Mouse (Mus musculus): ENCODE measurements around the gene Rhog. TPM values are rescaled to one million over a fixed set of nuclear protein-coding genes. Genes with fewer than 3 reads are reported as not detected.
"Not testable (repeated sequence)": the region's sequence is repeated elsewhere in the genome, so short reads cannot be mapped to it uniquely, and the experiment has no call there.

The Rhog gene
- polyA plus RNA-seq, 1 experiment from 2014 or later = 59.5 TPM

DNA sequence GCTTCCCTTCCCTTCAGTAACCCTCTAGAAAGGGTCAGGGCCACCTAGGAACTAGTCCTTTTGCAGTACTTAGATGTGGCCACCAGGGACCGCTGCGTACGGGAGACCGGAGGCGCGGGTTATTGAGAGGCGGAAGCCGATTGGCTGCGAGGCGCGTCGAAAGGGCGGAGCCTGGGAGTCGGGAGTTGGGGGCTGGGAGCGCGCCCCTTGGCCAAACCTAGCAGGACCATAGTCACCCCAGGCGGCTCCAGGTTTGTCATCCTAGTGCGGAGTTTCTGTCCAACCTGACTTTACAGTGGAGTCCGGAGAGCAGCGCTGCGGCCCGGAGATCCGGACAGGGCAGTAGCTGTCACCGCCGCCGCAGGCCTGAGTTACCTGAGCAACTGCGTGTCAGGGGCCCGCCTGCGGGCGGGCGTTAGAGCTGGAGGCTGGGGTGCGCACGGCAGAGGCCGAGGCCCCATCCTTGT, 11.3 kb upstream of the Rhog start:
- ATAC-seq (ENCODE audit: insufficient number of reproducible peaks, insufficient read depth, low FRiP score, low TSS enrichment, low read depth) = peak; percentile 85
- H3K27ac ChIP-seq = peak overlapping the region; percentile 44
- under 1% methylated on average over 34 of the region's 34 CpGs for WGBS
- H3K9ac ChIP-seq = peak overlapping the region; percentile 81
- H3K4me2 ChIP-seq = peak overlapping the region; percentile 89
- no peaks in the 10 kb centered on the region for H3K36me3 ChIP-seq
- H3K4me3 ChIP-seq = peak overlapping the region; percentile 84
- H3K9me3 ChIP-seq = no peaks in the 10 kb centered on the region
- peaks cover 19% of the 10 kb centered on the region; the same call in 1 of the 2 replicates for H3K4me1 ChIP-seq
- no peaks in the 10 kb centered on the region for H3K27me3 ChIP-seq

DNA sequence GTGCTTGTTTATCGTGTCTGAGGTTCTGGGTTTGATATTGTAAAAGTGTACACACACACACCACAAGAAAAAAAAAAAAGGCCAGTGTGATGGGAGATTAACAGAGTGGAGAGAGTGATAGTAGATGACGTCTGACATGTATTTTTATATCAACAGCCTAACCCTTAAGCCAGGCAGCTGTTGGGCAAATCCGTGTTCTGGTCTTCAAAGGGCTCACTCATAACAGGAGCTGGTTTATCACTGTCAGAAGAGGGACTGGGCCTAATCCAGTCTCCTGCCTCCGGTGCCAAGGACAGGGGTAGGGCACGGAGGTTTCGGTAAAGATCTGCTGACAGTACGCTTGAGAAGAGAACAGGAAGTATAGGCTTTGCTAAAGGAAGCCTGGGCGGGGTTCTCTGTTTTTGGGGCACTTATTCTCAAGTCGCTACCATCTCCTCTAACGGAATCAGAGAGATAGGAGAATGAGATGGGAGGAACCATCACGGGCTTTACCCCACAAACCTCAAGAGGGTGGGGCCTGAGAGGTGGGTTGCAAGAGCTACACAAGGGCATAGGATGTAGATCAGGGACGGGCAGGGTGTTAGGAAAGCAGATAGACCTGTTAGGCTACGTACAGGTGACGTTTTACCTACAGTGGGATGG, 10.7 kb upstream of the Rhog start:
- 49% methylated on average over 14 of the region's 14 CpGs for WGBS
- H3K4me1 ChIP-seq = peaks cover 19% of the 10 kb centered on the region; the same call in 1 of the 2 replicates
- peak overlapping the region; percentile 84 for H3K4me3 ChIP-seq
- no peaks in the 10 kb centered on the region for H3K9me3 ChIP-seq
- peak overlapping the region; percentile 89; the same call in 1 of the 2 replicates for H3K4me2 ChIP-seq
- 0 out of 2 replicates have a peak overlapping the region, but pooled peaks have one; percentile 44 for H3K27ac ChIP-seq
- no peak for ATAC-seq (ENCODE audit: insufficient number of reproducible peaks, insufficient read depth, low FRiP score, low TSS enrichment, low read depth)
- H3K27me3 ChIP-seq = no peaks in the 10 kb centered on the region
- H3K36me3 ChIP-seq = no peaks in the 10 kb centered on the region
- no peak overlapping the region for H3K9ac ChIP-seq

DNA sequence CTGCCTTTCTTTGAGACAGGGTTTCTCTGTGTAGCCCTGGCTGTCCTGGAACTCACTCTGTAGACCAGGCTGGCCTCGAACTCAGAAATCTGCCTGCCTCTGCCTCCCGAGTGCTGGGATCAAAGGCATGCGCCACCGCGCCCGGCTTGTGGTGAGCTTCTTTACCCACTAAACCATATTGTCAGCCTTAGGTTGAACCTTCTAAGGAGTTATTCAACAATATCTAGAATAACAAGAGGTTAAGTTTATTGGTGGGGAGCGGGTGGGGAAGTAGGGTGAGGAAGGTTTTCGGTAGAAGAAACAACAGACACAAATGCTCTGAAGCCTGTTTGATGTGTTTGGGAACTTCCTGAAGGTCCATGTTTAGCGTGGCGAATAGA, 10.2 kb upstream of the Rhog start:
- H3K9me3 ChIP-seq; H3K36me3 ChIP-seq; H3K27ac ChIP-seq; ATAC-seq (ENCODE audit: insufficient number of reproducible peaks, insufficient read depth, low FRiP score, low TSS enrichment, low read depth); H3K9ac ChIP-seq; H3K4me2 ChIP-seq; H3K27me3 ChIP-seq; H3K4me3 ChIP-seq: not testable (repeated sequence)
- peaks cover 19% of the 10 kb centered on the region; the same call in 1 of the 2 replicates for H3K4me1 ChIP-seq
- 91% methylated on average over 10 of the region's 10 CpGs for WGBS

DNA sequence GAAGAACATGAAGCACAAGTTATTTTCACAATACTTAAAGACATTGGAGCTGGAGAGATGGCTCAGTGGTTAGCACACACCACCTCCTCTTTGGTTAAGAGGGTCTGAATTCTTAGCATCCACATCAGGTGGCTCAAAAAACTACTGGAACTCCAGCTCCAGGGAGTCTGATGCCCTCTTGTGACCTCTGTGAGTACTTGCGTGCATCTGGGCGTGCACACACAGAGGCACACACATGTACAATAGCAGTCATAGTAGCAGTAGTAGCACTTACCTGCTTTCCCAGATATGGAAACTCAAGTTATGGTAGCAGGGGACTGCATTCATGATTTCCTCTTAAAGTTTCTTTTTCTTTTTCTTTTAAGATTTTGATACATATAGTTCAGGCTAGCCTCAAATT, 7.2 kb upstream of the Rhog start:
- no peak overlapping the region for H3K27ac ChIP-seq
- H3K9ac ChIP-seq = no peak overlapping the region
- 0 out of 2 replicates have a peak, but pooled peaks cover 4% of the 10 kb centered on the region for H3K4me1 ChIP-seq
- no peaks in the 10 kb centered on the region for H3K36me3 ChIP-seq
- H3K27me3 ChIP-seq = no peaks in the 10 kb centered on the region
- 92% methylated on average over 2 of the region's 2 CpGs for WGBS
- H3K4me2 ChIP-seq = no peak overlapping the region
- H3K4me3 ChIP-seq = no peak overlapping the region
- ATAC-seq (ENCODE audit: insufficient number of reproducible peaks, insufficient read depth, low FRiP score, low TSS enrichment, low read depth) = no peak
- no peaks in the 10 kb centered on the region for H3K9me3 ChIP-seq

DNA sequence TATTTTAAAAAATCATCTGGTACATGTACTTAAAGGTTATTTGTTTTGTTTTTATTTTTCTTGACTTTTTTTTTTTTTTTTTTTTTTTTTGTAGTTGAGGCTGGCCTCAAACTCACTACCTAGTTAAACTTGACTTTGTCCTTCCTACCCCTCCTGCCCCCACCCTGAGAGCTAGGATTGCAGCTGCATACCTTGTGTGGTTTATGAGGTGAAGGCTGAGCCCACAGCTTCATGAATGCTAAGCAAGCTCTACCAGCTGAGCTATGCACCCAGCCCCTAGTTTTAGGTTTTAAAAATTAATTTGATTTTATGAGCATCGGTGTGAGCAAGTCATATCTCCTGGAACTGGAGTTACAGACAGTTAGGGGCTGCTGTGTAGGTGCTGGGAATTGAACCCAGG, 4.7 kb upstream of the Rhog start:
- Histone ChIP-seq H3K36me3 (no peaks in the 10 kb centered on the region), H3K9me3 (no peaks in the 10 kb centered on the region), H3K27ac (no peak overlapping the region), H3K4me3 (no peak overlapping the region), H3K9ac (no peak overlapping the region), H3K27me3 (no peaks in the 10 kb centered on the region), H3K4me1 (no peaks in the 10 kb centered on the region), H3K4me2 (no peak overlapping the region)
- WGBS = 79% methylated on average over 1 of the region's 1 CpGs
- ATAC-seq (ENCODE audit: insufficient number of reproducible peaks, insufficient read depth, low FRiP score, low TSS enrichment, low read depth) = no peak

DNA sequence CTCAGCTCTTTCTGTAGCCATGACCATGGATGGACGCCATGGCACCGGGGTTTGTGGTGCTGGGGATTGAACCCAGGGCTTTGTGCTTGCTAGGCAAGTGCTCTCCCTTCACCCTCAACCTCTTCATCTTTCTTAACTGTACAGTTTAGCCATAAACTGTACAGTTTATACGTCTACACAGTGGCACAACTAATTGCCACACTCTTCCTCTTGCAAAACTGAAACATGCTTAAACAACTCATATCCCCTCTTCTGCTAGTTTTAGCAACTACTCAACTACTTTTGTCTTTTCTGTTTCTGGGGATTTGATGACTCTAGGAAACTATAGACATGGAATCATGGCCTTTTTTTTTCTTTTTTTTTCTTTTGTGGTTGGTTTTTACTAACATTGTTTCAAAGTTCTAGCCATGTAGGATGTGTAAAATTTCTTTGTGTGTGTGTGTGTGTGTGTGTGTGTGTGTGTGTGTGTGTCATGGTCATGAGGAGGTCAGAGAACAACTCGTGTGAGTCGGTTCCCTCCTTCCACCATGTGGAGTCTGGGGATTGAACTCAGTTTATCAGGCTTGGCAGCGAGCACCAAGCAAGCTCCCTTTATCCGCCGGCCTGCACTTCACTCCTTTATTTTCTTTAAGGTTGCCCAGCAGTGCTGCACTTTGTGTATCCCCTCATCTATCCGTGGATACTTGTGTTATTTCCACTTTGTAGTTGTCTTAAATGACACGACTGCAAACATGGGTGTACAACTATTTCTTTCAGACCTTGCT, 4.0 kb upstream of the Rhog start:
- no peaks in the 10 kb centered on the region for H3K36me3 ChIP-seq
- H3K9me3 ChIP-seq = no peaks in the 10 kb centered on the region
- no peak overlapping the region for H3K27ac ChIP-seq
- no peaks in the 10 kb centered on the region for H3K27me3 ChIP-seq
- no peak overlapping the region for H3K4me2 ChIP-seq
- WGBS = 83% methylated on average over 10 of the region's 10 CpGs
- H3K4me3 ChIP-seq = no peak overlapping the region
- H3K9ac ChIP-seq = no peak overlapping the region
- no peak for ATAC-seq (ENCODE audit: insufficient number of reproducible peaks, insufficient read depth, low FRiP score, low TSS enrichment, low read depth)
- no peaks in the 10 kb centered on the region for H3K4me1 ChIP-seq

DNA sequence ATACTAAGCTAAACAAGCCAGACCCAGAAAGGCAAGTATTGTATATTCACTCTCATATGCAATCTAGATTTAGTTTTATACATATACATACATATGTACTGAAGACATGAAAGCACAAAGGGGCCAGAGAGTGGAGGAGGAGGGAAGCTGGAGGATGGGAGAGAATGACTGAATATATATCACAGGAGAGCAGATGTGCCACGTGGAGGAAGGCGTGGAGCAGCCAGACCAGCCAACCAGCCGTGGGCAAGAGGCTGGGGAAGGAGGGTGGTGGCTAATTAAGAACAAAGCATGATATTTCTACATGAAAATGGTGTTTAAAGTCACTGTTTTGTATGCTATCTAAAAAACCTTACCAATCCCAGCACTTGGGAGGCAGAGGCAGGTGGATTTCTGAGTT, 2.9 kb upstream of the Rhog start:
- no peaks in the 10 kb centered on the region for H3K36me3 ChIP-seq
- H3K4me2 ChIP-seq = no peak overlapping the region
- H3K27me3 ChIP-seq = no peaks in the 10 kb centered on the region
- no peaks in the 10 kb centered on the region for H3K4me1 ChIP-seq
- H3K9ac ChIP-seq = no peak overlapping the region
- no peak overlapping the region for H3K4me3 ChIP-seq
- 70% methylated on average over 3 of the region's 3 CpGs for WGBS
- ATAC-seq (ENCODE audit: insufficient number of reproducible peaks, insufficient read depth, low FRiP score, low TSS enrichment, low read depth) = no peak
- H3K27ac ChIP-seq = no peak overlapping the region
- no peaks in the 10 kb centered on the region for H3K9me3 ChIP-seq

DNA sequence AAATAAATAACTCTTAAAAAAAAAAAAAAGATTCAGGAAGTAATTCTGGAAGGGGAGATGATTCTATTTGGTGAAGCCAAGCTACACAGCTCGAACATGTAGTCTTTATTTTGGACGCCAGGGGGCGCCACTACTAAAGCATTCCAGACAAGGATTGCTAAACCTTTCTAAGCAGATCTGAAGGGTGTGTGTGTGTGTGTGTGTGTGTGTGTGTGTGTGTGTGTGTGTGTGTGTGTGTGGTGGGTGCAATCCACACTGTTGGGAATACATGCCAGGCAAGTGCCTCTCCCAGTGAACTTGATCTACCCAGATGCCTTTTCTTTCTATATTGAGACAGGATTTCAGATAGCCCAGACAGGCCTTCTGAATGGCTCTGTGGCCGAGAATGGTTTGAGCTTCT, 2.3 kb upstream of the Rhog start:
- Histone ChIP-seq H3K27me3 (no peaks in the 10 kb centered on the region), H3K27ac (no peak overlapping the region), H3K4me1 (no peaks in the 10 kb centered on the region), H3K9ac (no peak overlapping the region), H3K9me3 (no peaks in the 10 kb centered on the region), H3K4me2 (no peak overlapping the region), H3K4me3 (no peak overlapping the region), H3K36me3 (no peaks in the 10 kb centered on the region)
- no peak for ATAC-seq (ENCODE audit: insufficient number of reproducible peaks, insufficient read depth, low FRiP score, low TSS enrichment, low read depth)
- WGBS = 19% methylated on average over 4 of the region's 4 CpGs

DNA sequence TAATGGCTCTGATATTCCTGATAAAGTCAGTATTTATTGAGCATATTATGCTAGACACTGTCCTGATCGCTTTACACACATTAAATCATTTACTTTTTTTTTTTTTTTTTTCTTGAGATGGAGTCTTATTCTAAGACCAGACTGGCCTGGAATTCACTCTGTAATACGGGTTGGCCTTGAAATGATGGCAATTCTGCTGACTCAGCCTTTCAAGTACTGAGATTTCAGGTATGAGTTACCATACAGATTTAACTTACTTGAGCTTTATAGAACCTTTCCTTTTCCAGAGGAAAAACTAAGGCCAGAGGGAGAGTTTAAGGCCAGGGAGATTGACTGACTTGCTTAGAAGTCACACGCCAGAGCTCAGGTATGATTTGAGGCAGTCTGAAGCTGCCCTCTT, 782 bp upstream of the Rhog start:
- no peaks in the 10 kb centered on the region for H3K4me1 ChIP-seq
- no peak overlapping the region for H3K27ac ChIP-seq
- H3K4me3 ChIP-seq = no peak overlapping the region
- no peak overlapping the region for H3K4me2 ChIP-seq
- no peaks in the 10 kb centered on the region for H3K27me3 ChIP-seq
- no peak overlapping the region for H3K9ac ChIP-seq
- ATAC-seq (ENCODE audit: insufficient number of reproducible peaks, insufficient read depth, low FRiP score, low TSS enrichment, low read depth) = no peak
- no peaks in the 10 kb centered on the region for H3K9me3 ChIP-seq
- no peaks in the 10 kb centered on the region for H3K36me3 ChIP-seq
- WGBS = 79% methylated on average over 3 of the region's 3 CpGs

DNA sequence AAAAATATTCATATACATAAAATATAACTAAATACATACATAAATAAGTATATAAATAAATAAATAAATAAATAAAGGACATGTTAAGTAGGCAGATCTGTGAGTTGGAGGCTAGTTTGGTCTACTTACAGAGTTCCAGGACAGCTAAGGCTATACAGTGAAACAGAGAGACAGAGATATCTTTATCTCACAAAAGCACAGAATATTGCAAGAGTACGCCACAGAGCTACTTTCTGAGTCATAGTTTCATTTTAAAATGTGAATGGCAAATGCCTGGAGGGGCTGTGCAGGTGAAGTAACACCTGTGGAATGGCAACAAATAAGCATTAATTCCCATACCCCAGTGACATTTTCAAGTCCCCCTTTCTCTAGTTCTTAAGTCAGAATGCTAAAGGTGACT, 2.2 kb downstream of the Rhog start:
- Histone ChIP-seq H3K4me2 (no peak overlapping the region), H3K9me3 (no peaks in the 10 kb centered on the region), H3K27ac (no peak overlapping the region), H3K4me3 (no peak overlapping the region), H3K36me3 (no peaks in the 10 kb centered on the region), H3K9ac (no peak overlapping the region), H3K4me1 (peaks cover 6% of the 10 kb centered on the region), H3K27me3 (no peaks in the 10 kb centered on the region)
- WGBS = 80% methylated on average over 1 of the region's 1 CpGs
- no peak for ATAC-seq (ENCODE audit: insufficient number of reproducible peaks, insufficient read depth, low FRiP score, low TSS enrichment, low read depth)

DNA sequence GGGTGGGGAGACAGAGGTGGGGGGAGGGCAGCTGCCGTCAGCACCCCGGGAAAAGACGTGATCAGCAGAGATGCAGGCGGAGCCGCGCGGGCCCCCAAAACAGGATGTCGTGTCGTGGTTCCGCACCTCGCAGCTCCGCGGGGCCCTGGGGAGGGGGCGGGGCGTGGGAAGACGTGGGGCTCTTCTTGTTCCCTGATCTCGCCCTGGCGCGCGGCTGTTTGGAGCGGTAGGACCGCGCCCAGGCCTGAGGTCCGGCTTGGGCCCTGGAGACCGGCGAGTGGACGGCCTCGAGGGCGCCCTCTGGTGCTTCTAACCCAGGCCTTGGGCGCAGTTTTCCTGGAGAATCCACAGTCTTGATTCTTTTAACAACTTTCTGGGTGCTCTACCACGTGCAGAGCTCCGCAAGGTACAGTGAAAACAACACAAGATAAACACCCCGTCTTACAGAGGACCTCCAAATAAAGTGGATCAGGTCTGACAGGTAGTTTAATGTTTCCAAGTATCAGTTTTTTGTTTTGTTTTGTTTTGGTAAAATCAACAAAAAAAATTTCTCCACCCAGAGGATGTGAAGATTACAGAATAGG, 5.1 kb downstream of the Rhog start:
- Histone ChIP-seq H3K9me3 (no peaks in the 10 kb centered on the region), H3K36me3 (no peaks in the 10 kb centered on the region), H3K4me3 (peak overlapping the region; percentile 80), H3K4me1 (peaks cover 36% of the 10 kb centered on the region), H3K4me2 (peak overlapping the region; percentile 77), H3K27me3 (no peaks in the 10 kb centered on the region), H3K9ac (peak overlapping the region; percentile 92), H3K27ac (peak overlapping the region; percentile 99)
- under 1% methylated on average over 31 of the region's 33 CpGs for WGBS
- peak; percentile 48 for ATAC-seq (ENCODE audit: insufficient number of reproducible peaks, insufficient read depth, low FRiP score, low TSS enrichment, low read depth)

All from embryonic facial prominence, embryonic 13.5 days (tissue).